Mouse (Mus musculus) intestine, embryonic 16.5 days (tissue): ENCODE results near the gene Trim16. TPM values are rescaled to one million over a fixed set of nuclear protein-coding genes. Genes with fewer than 3 reads are reported as not detected.

Experiments
- ATAC-seq: fragments of 200-750 bp; cut with Nextera tagmentation; 2 replicates; pipeline ENCODE4 v1.8.0; 2017; ENCODE audit warnings: moderate TSS enrichment, moderate library complexity
- H3K27ac ChIP-seq: fragments of 300-500 bp; sonication (generic); 2 replicates; pipeline ENCODE4 v1.5.1; 2014; ENCODE audit warnings: mild to moderate bottlenecking, low read length
- H3K27me3 ChIP-seq: fragments of 300-500 bp; sonication (generic); replicated peaks from 2 replicates; pipeline ENCODE4 v1.6.1; 2014; ENCODE audit warnings: low read length, control low read depth, mixed read lengths; ENCODE audit not compliant: control insufficient read depth, insufficient read depth
- H3K36me3 ChIP-seq: fragments of 300-500 bp; sonication (generic); 2 replicates; pipeline ENCODE4 v1.6.1; 2014; ENCODE audit warnings: low read length, control low read depth; ENCODE audit not compliant: control insufficient read depth, insufficient read depth
- H3K4me1 ChIP-seq: fragments of 300-500 bp; sonication (generic); 2 replicates; pipeline ENCODE4 v1.6.1; 2014; ENCODE audit warnings: low read length, control low read depth, mixed read lengths; ENCODE audit not compliant: control insufficient read depth, insufficient read depth
- H3K4me2 ChIP-seq: fragments of 300-500 bp; sonication (generic); 2 replicates; pipeline ENCODE4 v1.6.1; 2014; ENCODE audit warnings: low read depth, low read length, control low read depth
- H3K4me3 ChIP-seq: fragments of 300-500 bp; sonication (generic); 2 replicates; pipeline ENCODE4 v1.5.1; 2014; ENCODE audit warnings: mild to moderate bottlenecking, low read length
- H3K9ac ChIP-seq: fragments of 300-500 bp; sonication (generic); 2 replicates; pipeline ENCODE4 v1.6.1; 2014; ENCODE audit warnings: low read depth, low read length
- H3K9me3 ChIP-seq: fragments of 300-500 bp; sonication (generic); 2 replicates; pipeline ENCODE4 v1.6.1; 2016; ENCODE audit warnings: low read length, control low read depth; ENCODE audit not compliant: control insufficient read depth
- WGBS: fragments of 180-500 bp; shearing (Covaris S2); extraction: QIAGEN DNeasy Blood & Tissue Kit; methylation state at CpG from one replicate; pipeline ENCODE4 v1.1.7; 2014; 5-methylcytosine and 5-hydroxymethylcytosine counted together
- polyA plus RNA-seq: library from polyadenylated mRNA; unstranded; fragments of >200 nt; fragmentation: Nextera tagmentation; extraction: Ambion mirVana; gene quantifications from 2 replicates; pipeline ENCODE4 v1.2.1, GENCODE M21; 2015

Gene Trim16
- polyA plus RNA-seq, 1 experiment from 2014 or later: 13.3 TPM

GRCm38 (mm10) chr11:62877391-62877790 lies 57.4 kb downstream of the Trim16 start:
- ATAC-seq: no peak

DNA sequence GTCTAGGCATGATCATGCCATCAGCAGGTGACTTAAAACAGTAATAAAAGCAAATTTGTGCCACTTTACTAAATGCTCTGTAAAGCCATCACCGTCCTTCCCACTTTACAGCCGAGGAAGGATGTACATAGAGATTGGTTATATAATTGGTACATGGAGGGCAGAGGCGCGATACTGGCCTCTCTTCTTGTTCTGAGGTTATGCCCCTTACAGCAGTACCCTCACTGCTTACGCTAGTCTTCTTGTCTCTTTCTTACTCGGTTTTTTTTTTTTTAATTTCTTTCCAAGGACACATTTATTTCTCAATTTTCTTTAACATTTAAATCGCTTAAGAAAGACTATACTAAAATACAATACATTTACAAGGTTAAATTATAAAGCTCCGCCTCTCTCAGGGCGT lies 58.7 kb downstream of the Trim16 start:
- Histone ChIP-seq H3K27ac (no peak overlapping the region), H3K4me2 (peak overlapping the region; percentile 51), H3K9ac (peak overlapping the region; percentile 91; the same call in 1 of the 2 replicates), H3K36me3 (no peaks in the 10 kb centered on the region), H3K27me3 (no peaks in the 10 kb centered on the region), H3K4me3 (peak overlapping the region; percentile 64), H3K9me3 (no peaks in the 10 kb centered on the region), H3K4me1 (no peaks in the 10 kb centered on the region)
- ATAC-seq: peak; percentile 7
- WGBS: 25% methylated on average over 9 of the region's 9 CpGs

More at GRCm38 (mm10) chr11:62877391-62877790, 57.4 kb downstream of the Trim16 start:
- Histone ChIP-seq H3K9ac (no peak overlapping the region), H3K4me3 (no peak overlapping the region), H3K4me2 (no peak overlapping the region), H3K36me3 (no peaks in the 10 kb centered on the region), H3K4me1 (no peaks in the 10 kb centered on the region), H3K9me3 (no peaks in the 10 kb centered on the region), H3K27me3 (no peaks in the 10 kb centered on the region), H3K27ac (no peak overlapping the region)
- 83% methylated on average over 1 of the region's 1 CpGs for WGBS

DNA sequence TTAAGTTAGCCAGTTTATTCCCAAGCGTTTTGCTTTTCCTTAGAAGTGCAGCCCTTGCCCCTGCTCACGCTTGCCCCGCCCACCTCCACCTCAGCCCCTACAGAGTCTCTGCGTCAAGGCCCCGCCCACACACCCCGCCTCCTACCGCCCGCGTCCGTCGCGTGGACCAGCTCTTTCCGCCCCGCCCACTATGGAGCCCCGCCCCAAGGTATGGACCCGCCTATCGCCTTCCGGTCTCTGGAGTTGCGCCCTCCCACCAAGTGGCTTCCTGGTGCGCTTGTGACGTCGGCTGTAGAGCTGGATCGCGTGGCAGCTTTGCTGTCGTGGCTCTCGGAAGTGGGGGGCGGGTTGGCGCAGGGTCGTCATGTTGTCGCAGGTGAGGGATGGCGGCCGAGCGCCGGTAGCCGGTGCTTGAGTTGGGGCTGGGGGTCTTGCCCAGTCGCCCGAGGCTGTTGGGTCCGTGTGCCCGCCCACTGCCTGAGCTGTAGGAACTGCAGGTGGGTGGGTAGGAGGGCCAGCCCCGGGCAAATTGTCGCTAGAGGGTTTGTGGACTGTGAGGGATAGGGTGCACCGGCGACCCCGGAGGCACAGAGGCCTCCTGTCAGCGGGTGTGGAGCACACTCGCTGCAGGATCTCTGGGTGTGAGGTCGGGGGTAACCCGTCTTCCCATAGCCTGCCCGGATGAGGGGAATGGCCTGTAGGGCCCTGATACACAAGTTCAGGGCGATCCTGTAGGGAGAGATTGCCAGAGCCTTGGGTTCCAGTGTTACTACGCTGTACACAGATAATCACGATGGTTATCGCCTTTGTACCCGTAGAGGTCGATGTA lies 59.4 kb downstream of the Trim16 start, which contains the start of gene Tvp23b:
Gene Tvp23b, plus strand, starts transcription at position 236 of the 829 bp plus-strand sequence.
- Histone ChIP-seq H3K36me3 (no peaks in the 10 kb centered on the region), H3K4me2 (peak within 1 kb of the TSS; percentile 70), H3K4me1 (no peaks in the 10 kb centered on the region), H3K27me3 (no peaks in the 10 kb centered on the region), H3K9me3 (no peaks in the 10 kb centered on the region), H3K9ac (peak within 1 kb of the TSS; percentile 91), H3K27ac (peak within 1 kb of the TSS; percentile 92), H3K4me3 (peak within 1 kb of the TSS; percentile 64)
- under 1% methylated on average over 55 of the region's 55 CpGs for WGBS
- ATAC-seq: peak; percentile 98

DNA sequence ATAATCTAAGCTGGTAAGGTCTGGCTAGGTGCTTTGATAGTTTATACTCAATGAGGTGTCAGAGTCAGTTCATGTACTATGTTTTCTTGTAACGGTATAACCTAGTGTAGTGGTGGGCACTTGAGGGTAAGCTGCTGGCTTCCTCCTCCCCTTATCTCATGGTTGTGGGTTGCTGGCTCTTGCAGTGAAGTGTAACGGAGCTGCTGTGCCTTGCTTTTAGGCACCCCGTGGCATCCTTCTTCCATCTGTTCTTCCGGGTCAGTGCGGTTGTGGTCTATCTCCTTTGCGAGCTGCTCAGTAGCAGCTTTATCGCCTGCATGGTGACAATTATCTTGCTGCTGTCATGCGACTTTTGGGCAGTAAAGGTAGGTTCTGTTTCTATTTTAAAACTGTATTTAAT lies 63.4 kb downstream of the Trim16 start:
- ATAC-seq: no peak
- H3K36me3 ChIP-seq: 0 out of 2 replicates have a peak, but pooled peaks cover 6% of the 10 kb centered on the region

DNA sequence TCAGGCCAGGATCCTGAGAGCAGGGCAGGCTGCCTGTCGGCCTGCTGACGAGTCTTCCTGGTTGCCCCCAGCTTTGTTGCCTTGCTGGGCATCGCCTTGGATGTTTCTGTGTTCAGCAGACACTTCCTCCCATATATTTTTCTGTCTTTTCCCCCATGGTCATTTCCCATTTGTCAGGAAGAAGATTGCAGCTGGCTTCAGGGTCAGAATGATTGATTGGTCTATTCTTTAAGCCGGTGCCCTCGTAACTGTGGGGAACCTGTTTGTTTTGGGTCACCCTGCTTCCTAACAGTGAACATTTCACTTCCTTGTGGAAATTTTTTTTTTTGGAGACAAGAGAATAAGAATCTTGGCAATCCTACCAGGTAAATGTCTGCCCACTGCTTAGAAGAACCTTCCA lies 65.3 kb downstream of the Trim16 start:
- no peak overlapping the region for H3K9ac ChIP-seq
- no peak for ATAC-seq
- H3K4me1 ChIP-seq: no peaks in the 10 kb centered on the region
- H3K27ac ChIP-seq: no peak overlapping the region
- H3K4me3 ChIP-seq: no peak overlapping the region
- 0 out of 2 replicates have a peak, but pooled peaks cover 6% of the 10 kb centered on the region for H3K36me3 ChIP-seq
- WGBS: 75% methylated on average over 5 of the region's 5 CpGs
- H3K4me2 ChIP-seq: no peak overlapping the region
- no peaks in the 10 kb centered on the region for H3K9me3 ChIP-seq
- no peaks in the 10 kb centered on the region for H3K27me3 ChIP-seq

More for the DNA sequence above, 63.4 kb downstream of the Trim16 start:
- Histone ChIP-seq H3K27me3 (no peaks in the 10 kb centered on the region), H3K9ac (no peak overlapping the region), H3K27ac (no peak overlapping the region), H3K4me2 (no peak overlapping the region), H3K9me3 (no peaks in the 10 kb centered on the region), H3K4me3 (no peak overlapping the region), H3K4me1 (no peaks in the 10 kb centered on the region)
- 92% methylated on average over 8 of the region's 8 CpGs for WGBS

DNA sequence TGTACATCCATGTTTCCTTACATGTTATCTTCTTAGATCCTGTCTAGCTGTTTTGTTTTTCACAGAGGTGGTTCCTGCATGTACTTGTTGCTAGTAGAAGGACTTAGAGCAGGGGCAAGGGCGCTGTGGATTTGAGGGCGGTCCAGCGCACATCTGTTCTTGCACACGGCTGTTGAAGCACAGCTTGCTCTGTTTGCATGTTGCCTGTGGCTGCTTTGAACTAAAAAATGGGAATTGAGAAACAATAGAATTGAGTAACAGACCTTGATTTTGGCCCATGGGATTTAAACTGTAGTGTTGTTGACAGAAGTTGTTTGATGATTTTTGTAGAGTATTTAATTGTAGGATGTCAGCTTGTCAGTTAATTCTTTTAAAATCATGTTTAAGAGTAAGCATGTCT lies 70.8 kb downstream of the Trim16 start:
- no peak for ATAC-seq
- H3K27me3 ChIP-seq: no peaks in the 10 kb centered on the region
- whole genome bisulfite sequencing: 87% methylated on average over 4 of the region's 4 CpGs

GRCm38 (mm10) chr11:62891763-62892162 lies 71.7 kb downstream of the Trim16 start:
- Histone ChIP-seq H3K4me2 (no peak overlapping the region), H3K27me3 (no peaks in the 10 kb centered on the region), H3K36me3 (0 out of 2 replicates have a peak, but pooled peaks cover 3% of the 10 kb centered on the region), H3K9ac (no peak overlapping the region), H3K27ac (no peak overlapping the region), H3K4me1 (no peaks in the 10 kb centered on the region), H3K4me3 (no peak overlapping the region), H3K9me3 (no peaks in the 10 kb centered on the region)
- 90% methylated on average over 11 of the region's 11 CpGs for WGBS
- ATAC-seq: no peak

More for the DNA sequence above, 70.8 kb downstream of the Trim16 start:
- Histone ChIP-seq H3K4me2 (no peak overlapping the region), H3K36me3 (0 out of 2 replicates have a peak, but pooled peaks cover 3% of the 10 kb centered on the region), H3K4me1 (no peaks in the 10 kb centered on the region), H3K4me3 (no peak overlapping the region), H3K9ac (no peak overlapping the region), H3K9me3 (no peaks in the 10 kb centered on the region), H3K27ac (no peak overlapping the region)

Other genes starting within 250 kb of the Trim16 start
- 11.0 and 11.2 TPM in 2 replicates for gene Trpv2, start 245.7 kb upstream of the Trim16 start, polyA plus RNA-seq
- gene Lrrc75a, start 171.7 kb upstream of the Trim16 start, polyA plus RNA-seq: 14.1 and 23.8 TPM in 2 replicates
- 82.9 and 86.3 TPM in 2 replicates for gene Mmgt2, start 171.6 kb upstream of the Trim16 start, polyA plus RNA-seq
- gene Zfp287, start 88.3 kb upstream of the Trim16 start, polyA plus RNA-seq: 4.2 and 4.7 TPM in 2 replicates
- gene Gm10428, start 67.1 kb upstream of the Trim16 start, polyA plus RNA-seq: not detected in 2 replicates
- gene Zfp286, start 30.8 kb upstream of the Trim16 start, polyA plus RNA-seq: 7.9 and 10.5 TPM in 2 replicates
- gene Fbxw10, start 26.8 kb downstream of the Trim16 start, polyA plus RNA-seq: 0.24 and 0.43 TPM in 2 replicates
- gene Tvp23b, start 59.2 kb downstream of the Trim16 start, polyA plus RNA-seq: 89.8 and 90.2 TPM in 2 replicates
- 0.33 TPM in 1 of 2 replicates, not detected in the other for gene Cdrt4, start 131.0 kb downstream of the Trim16 start, polyA plus RNA-seq
- gene Tekt3, start 241.4 kb downstream of the Trim16 start, polyA plus RNA-seq: not detected in 2 replicates